Mouse (Mus musculus) ES-E14 (cell line): ENCODE measurements at regions not wholly inside any gene's neighbourhood (a gene's known extent, or its start where the extent isn't known, plus 50 kb on each side); places are given as distances from the start of the nearest gene placed in this dataset.

Experiments
- DNase-seq: peaks from one replicate; pipeline ENCODE4 v3.0.0-alpha.2; 2013; ENCODE audit warnings: low read depth, low spot score
- H3K27ac ChIP-seq: 2 replicates; pipeline ENCODE4 v1.5.1; 2012; ENCODE audit warnings: low read depth, mild to moderate bottlenecking, low read length, moderate library complexity, mixed read lengths; ENCODE audit not compliant: poor library complexity, insufficient read depth, severe bottlenecking
- H3K36me3 ChIP-seq: 2 replicates; pipeline ENCODE4 v1.6.1; 2012; ENCODE audit warnings: mild to moderate bottlenecking, low read length, moderate library complexity, mixed read lengths; ENCODE audit not compliant: control insufficient read depth, poor library complexity, insufficient read depth, severe bottlenecking
- H3K4me1 ChIP-seq, 2 experiments: fragments of 150-350 bp in 1 of 2; sonication (generic) in 1 of 2; 2 replicates each; pipeline ENCODE4 v1.6.1; 2012; ENCODE audit warnings: low read length in 2 of 2, mild to moderate bottlenecking in 1 of 2, mixed read lengths in 1 of 2; ENCODE audit not compliant: control insufficient read depth in 2 of 2, insufficient read depth in 2 of 2, poor library complexity in 1 of 2
- H3K4me3 ChIP-seq, 2 experiments: fragments of 150-350 bp in 1 of 2; sonication (generic) in 1 of 2; 2 replicates each; pipeline ENCODE4 v1.5.1; 2012; ENCODE audit warnings: low read length in 2 of 2, low read depth in 1 of 2, mild to moderate bottlenecking in 1 of 2, mixed read lengths in 1 of 2; ENCODE audit not compliant: insufficient read depth in 1 of 2, poor library complexity in 1 of 2, severe bottlenecking in 1 of 2
- H3K9ac ChIP-seq: 2 replicates; pipeline ENCODE4 v1.6.1; 2012; ENCODE audit warnings: low read depth, mild to moderate bottlenecking, low read length, mixed read lengths; ENCODE audit not compliant: poor library complexity, insufficient read depth, severe bottlenecking
- H3K9me3 ChIP-seq: fragments of 150-350 bp; sonication (generic); 2 replicates; pipeline ENCODE4 v1.6.1; 2012; ENCODE audit warnings: low read depth, mild to moderate bottlenecking, low read length; ENCODE audit not compliant: control insufficient read depth, insufficient read depth
- CHD2 ChIP-seq: IDR thresholded peaks from 2 replicates; pipeline ENCODE4 v1.6.1; 2014; ENCODE audit warnings: mild to moderate bottlenecking, low read depth, low read length, inconsistent platforms
- HCFC1 ChIP-seq: IDR thresholded peaks from 2 replicates; pipeline ENCODE4 v1.6.1; 2012; ENCODE audit warnings: low read length, inconsistent platforms, borderline replicate concordance; ENCODE audit not compliant: insufficient read depth
- MAFK ChIP-seq: IDR thresholded peaks from 2 replicates; pipeline ENCODE4 v1.6.1; 2014; ENCODE audit warnings: mild to moderate bottlenecking, low read depth, low read length, inconsistent platforms; ENCODE audit not compliant: insufficient read depth
- ZC3H11A ChIP-seq: IDR thresholded peaks from 2 replicates; pipeline ENCODE4 v1.6.1; 2012; ENCODE audit warnings: low read depth, mild to moderate bottlenecking, inconsistent platforms, low read length, borderline replicate concordance
- ZNF384 ChIP-seq: IDR thresholded peaks from 2 replicates; pipeline ENCODE4 v1.6.1; 2012; ENCODE audit warnings: low read depth, low read length, inconsistent platforms
- in situ Hi-C, 2 experiments: fragments of 600-800 bp; cut with MboI; formaldehyde crosslinking; loops; one replicate each; pipeline ENCODE4 v1.15.1; 2025; ENCODE audit warnings: low sequenced_read_pairs in 2 of 2, inconsistent platforms in 1 of 2; ENCODE audit not compliant: unreplicated experiment in 2 of 2

DNA sequence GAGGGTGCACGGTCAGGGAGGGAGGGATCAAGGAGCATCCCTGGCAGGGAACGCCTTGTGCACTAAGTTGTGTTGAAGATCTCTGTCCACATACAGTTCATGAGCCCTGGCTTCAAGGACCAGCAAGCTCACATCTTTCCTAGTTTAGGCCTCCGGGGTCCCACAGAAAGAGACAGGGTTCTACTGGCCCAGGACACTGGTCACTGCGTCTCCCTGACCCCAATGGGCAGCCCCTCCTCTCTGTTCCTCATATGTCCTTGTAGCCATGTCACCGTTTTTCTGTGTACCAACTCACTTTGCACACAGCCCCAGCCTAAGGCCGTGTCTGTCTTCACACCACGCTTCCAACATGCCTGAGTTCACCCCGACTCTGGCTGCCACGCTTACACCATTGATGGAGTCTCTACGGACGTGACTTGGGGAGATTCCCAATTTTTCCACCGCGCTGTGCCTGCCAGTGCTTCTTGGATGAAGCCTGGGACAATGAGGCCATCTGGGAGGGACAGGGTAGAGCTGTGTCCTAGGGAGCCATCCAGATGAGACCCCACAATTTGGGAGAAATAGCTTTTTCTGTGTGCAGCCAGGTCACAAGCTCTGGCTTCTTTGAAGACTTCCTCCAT, 86.5 kb upstream of the Ret start:
- in situ Hi-C loops = no loop called here
- no peak for DNase-seq
- TF ChIP-seq ZNF384 = no peak
- TF ChIP-seq ZC3H11A = no peak
- no peak for TF ChIP-seq CHD2
- Histone ChIP-seq H3K9ac (no peak overlapping the region), H3K4me1 (no peaks in the 10 kb centered on the region), H3K27ac (no peak overlapping the region), H3K36me3 (no peaks in the 10 kb centered on the region), H3K4me3 (no peak overlapping the region), H3K9me3 (no peaks in the 10 kb centered on the region)

DNA sequence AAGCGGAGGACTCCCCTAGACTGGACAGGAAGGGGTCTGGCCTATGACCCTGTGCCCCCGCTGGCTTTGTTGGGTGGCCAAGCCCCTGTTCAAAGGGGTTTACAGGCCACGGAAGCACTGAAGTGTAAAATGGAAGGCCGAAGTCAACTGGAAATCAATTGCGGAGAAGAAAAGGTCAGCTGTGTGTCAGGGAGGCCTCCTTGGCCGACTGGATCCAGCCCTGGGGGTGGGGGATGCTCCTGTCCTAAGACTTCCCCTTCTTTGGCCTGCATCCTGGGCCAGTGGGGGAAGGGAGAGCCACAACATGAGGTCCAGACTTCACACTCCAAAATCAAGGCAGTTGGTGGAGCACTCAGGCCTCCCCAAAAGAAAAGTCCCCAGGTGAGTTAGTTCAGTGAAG, 66.4 kb upstream of the Ret start:
- DNase-seq = no peak
- Histone ChIP-seq H3K36me3 (0 out of 2 replicates have a peak, but pooled peaks cover 2% of the 10 kb centered on the region), H3K4me3 (no peak overlapping the region)

DNA sequence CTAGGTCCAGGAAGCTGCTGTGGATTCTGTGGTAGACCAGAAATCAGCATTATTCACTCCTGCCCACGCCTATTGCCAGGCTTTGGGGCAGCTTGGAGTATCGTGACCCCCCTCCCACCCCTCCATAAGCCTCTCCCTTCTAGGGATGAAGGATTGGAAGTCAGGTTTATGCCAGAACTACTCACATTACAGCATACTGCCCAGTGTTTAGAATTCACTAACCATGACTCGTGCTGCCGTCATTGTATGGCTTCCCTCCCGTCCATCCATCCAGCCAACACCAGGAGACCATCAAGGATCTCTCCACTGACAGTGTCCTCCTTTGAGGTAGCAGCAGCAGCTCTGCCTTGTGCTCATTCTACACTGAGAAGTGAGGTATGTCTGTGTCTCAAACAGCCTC, 62.4 kb upstream of the Ret start:
- H3K9me3 ChIP-seq = no peaks in the 10 kb centered on the region; the same call in none of the 2 replicates
- no peak overlapping the region for H3K4me3 ChIP-seq
- no peak for DNase-seq
- 0 out of 2 replicates have a peak, but pooled peaks cover 2% of the 10 kb centered on the region for H3K36me3 ChIP-seq
- TF ChIP-seq CHD2 (no peak), MAFK (no peak), ZC3H11A (no peak), HCFC1 (no peak), ZNF384 (no peak)
- in situ Hi-C loops = no loop called here
- H3K9ac ChIP-seq = no peak overlapping the region
- H3K4me1 ChIP-seq = no peaks in the 10 kb centered on the region
- H3K27ac ChIP-seq = no peak overlapping the region

More for the DNA sequence above, 66.4 kb upstream of the Ret start:
- Histone ChIP-seq H3K9ac (no peak overlapping the region), H3K27ac (no peak overlapping the region), H3K4me1 (no peaks in the 10 kb centered on the region), H3K9me3 (no peaks in the 10 kb centered on the region; the same call in none of the 2 replicates)
- in situ Hi-C loops = no loop called here
- TF ChIP-seq CHD2 = no peak
- TF ChIP-seq MAFK = no peak
- TF ChIP-seq HCFC1 = no peak
- TF ChIP-seq ZNF384 = no peak
- no peak for TF ChIP-seq ZC3H11A

DNA sequence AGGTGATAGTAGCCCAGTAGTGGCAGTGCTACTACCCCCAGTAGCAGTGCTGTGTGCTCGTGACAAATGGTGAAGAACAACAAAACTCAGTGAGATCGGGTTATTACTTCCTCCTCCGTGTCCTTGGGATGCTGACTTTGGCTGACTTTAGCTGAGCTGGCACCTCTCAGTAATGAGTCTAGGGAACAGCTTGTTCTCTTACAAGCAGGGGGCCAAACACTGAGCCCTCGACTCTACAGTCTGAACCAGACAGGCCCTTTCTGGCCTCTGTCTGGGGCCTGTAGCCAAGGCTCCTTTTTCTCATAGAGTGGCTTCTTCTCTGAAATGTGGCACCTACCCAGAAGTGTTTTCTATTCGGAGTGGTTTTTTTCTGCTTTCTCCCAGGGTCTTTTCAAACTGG, 57.4 kb upstream of the Ret start:
- Histone ChIP-seq H3K36me3 (no peaks in the 10 kb centered on the region), H3K9me3 (no peaks in the 10 kb centered on the region; the same call in none of the 2 replicates), H3K4me3 (no peak overlapping the region), H3K4me1 (no peaks in the 10 kb centered on the region), H3K9ac (no peak overlapping the region), H3K27ac (no peak overlapping the region)
- no peak for DNase-seq
- in situ Hi-C loops = no loop called here
- no peak for TF ChIP-seq CHD2
- TF ChIP-seq ZC3H11A = no peak
- no peak for TF ChIP-seq MAFK
- TF ChIP-seq HCFC1 = no peak
- TF ChIP-seq ZNF384 = no peak

DNA sequence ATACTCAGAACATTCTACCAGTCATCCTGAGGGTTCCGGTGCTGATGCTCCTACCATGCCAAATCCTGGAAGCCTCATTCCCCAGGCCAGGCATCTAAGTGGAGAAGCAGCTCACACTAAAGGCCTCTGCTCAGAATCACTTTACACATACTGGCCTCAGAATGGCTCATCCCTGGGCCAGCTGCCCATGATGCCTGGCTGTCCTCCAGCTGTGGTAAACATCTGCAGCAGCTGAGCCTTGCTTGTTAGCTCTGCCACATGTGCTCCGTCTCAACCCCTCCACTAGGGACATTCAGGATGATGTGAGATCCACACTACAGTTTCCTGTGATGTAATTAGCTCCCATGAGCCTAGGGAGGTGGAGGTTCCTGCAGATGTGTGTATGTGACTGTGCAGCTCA, 55.2 kb upstream of the Ret start:
- no peak for TF ChIP-seq ZC3H11A
- TF ChIP-seq MAFK = no peak
- TF ChIP-seq CHD2 = no peak
- TF ChIP-seq ZNF384 = no peak
- TF ChIP-seq HCFC1 = no peak
- H3K9me3 ChIP-seq = no peaks in the 10 kb centered on the region
- no peaks in the 10 kb centered on the region for H3K36me3 ChIP-seq
- in situ Hi-C loops = no loop called here
- H3K4me3 ChIP-seq = no peak overlapping the region
- no peak for DNase-seq
- H3K27ac ChIP-seq = no peak overlapping the region; the same call in 1 of the 2 replicates
- no peaks in the 10 kb centered on the region for H3K4me1 ChIP-seq
- H3K9ac ChIP-seq = no peak overlapping the region
